Mouse (Mus musculus) erythroblast, embryonic 14.5 days (primary cell): Measurements from ENCODE around the gene Plscr3.

Experiments used
- GATA1 ChIP-seq: IDR thresholded peaks from 2 replicates; pipeline ENCODE4 v1.6.1; 2012; ENCODE audit warnings: low read length, inconsistent platforms, mixed read lengths
- TAL1 ChIP-seq: IDR thresholded peaks from 3 replicates; pipeline ENCODE4 v1.6.1; 2012; ENCODE audit warnings: low read length, inconsistent platforms, mixed read lengths

DNA sequence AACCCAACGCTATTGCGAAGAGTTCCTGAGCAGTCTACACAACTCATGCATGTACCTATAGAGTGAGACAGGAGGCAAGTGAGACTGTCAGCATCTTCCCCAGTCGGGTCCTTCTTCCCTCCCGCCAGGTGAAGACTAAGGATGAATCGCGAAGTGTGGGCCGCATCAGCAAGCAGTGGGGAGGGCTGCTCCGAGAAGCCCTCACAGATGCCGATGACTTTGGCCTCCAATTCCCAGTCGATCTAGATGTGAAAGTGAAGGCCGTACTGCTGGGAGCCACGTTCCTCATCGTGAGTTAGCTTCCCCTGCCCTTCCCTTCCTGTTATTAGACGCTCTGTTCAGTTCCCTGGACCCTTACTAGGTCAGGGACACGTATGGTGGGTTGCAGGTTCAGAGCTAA is 3.7 kb downstream of the Plscr3 start:
- no peak for TF ChIP-seq GATA1
- no peak for TF ChIP-seq TAL1
